Mouse (Mus musculus): ENCODE measurements around the gene Trim39. TPM values are rescaled to one million over a fixed set of nuclear protein-coding genes. Genes with fewer than 3 reads are reported as not detected.
A peak's percentile ranks its signal among the peaks of the same experiment; 100 is the strongest.
"Not testable (repeated sequence)": the region's sequence is repeated elsewhere in the genome, so short reads cannot be mapped to it uniquely, and the experiment has no call there.

The Trim39 gene
- polyA plus RNA-seq (2015; fragmentation: Nextera tagmentation; extraction: Ambion mirVana) = 29.0 and 31.2 TPM in 2 replicates

- ATAC-seq (replicated peaks) = peak; percentile 90
- H3K4me1 ChIP-seq = peaks cover 32% of the 10 kb centered on the region
- peaks cover 10% of the 10 kb centered on the region for H3K36me3 ChIP-seq (replicated peaks)
- peak within 1 kb of the TSS; percentile 88 for H3K4me2 ChIP-seq
- 2% methylated on average over 42 of the region's 43 CpGs for WGBS
- no peaks in the 10 kb centered on the region for H3K27me3 ChIP-seq (replicated peaks)
- peak within 1 kb of the TSS; percentile 91 for H3K4me3 ChIP-seq
- no peaks in the 10 kb centered on the region for H3K9me3 ChIP-seq
- peak within 1 kb of the TSS; percentile 95 for H3K9ac ChIP-seq
- peak within 1 kb of the TSS; percentile 99 for H3K27ac ChIP-seq
Observed at GRCm38 (mm10) chr17:36271586-36272256, at the start of gene Trim39. TSS of gene Trim39 (minus strand) at chr17:36272247.

DNA sequence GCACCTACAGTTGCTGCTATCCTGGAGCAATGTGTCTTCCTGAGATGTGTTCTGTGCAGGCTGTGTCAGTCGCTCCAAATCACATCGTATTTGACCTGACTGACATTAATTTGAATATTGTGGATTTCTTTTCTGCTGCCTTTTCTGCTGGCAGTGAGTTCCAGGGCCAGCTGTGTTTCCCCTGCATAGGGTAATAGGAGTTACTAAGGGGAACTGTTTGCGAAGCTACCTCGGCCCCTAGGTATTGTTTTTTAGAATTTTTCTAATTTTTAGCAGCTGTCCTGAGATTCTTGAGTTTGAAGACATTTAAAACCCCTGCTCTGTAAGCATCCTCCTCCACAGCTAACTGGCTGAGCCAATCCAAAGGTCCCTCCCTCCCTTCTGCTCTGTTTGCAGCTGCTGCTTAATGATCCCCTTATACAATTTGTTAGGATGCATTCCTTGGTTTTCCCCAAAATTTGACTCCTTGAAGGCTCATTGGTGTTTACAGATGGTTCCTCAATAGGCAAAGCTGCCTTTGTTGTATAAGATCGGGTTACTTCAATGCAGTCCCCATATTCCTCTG lies 43.7 kb upstream of the Trim39 start:
- Histone ChIP-seq H3K9me3 (no peaks in the 10 kb centered on the region), H3K4me2 (peak overlapping the region; percentile 72), H3K27ac (peak overlapping the region; percentile 97), H3K4me3 (peak overlapping the region; percentile 67), H3K27me3 (replicated peaks) (no peaks in the 10 kb centered on the region), H3K9ac (peak overlapping the region; percentile 75), H3K36me3 (replicated peaks) (no peaks in the 10 kb centered on the region), H3K4me1 (peaks cover 6% of the 10 kb centered on the region)
- ATAC-seq (replicated peaks) = peak; percentile 53
- 25% methylated on average over 5 of the region's 5 CpGs for WGBS

GRCm38 (mm10) chr17:36315041-36315688 lies 43.1 kb upstream of the Trim39 start:
- Histone ChIP-seq H3K4me1 (peaks cover 6% of the 10 kb centered on the region), H3K36me3 (replicated peaks) (no peaks in the 10 kb centered on the region), H3K9me3 (no peaks in the 10 kb centered on the region), H3K27ac (peak overlapping the region; percentile 97), H3K4me3 (peak overlapping the region; percentile 67), H3K4me2 (peak overlapping the region; percentile 72), H3K9ac (peak overlapping the region; percentile 75), H3K27me3 (replicated peaks) (no peaks in the 10 kb centered on the region)
- WGBS = 0% methylated on average over 19 of the region's 19 CpGs
- ATAC-seq (replicated peaks) = peak; percentile 95

- Histone ChIP-seq H3K27ac (peak overlapping the region; percentile 97), H3K27me3 (replicated peaks) (no peaks in the 10 kb centered on the region), H3K9ac (peak overlapping the region; percentile 75), H3K9me3 (no peaks in the 10 kb centered on the region), H3K4me1 (peaks cover 6% of the 10 kb centered on the region), H3K4me2 (peak overlapping the region; percentile 72), H3K36me3 (replicated peaks) (no peaks in the 10 kb centered on the region), H3K4me3 (peak overlapping the region; percentile 67)
- 1% methylated on average over 9 of the region's 9 CpGs for WGBS
- ATAC-seq (replicated peaks) = peak; percentile 77
Observed at GRCm38 (mm10) chr17:36314511-36314910, 42.5 kb upstream of the Trim39 start.

- ATAC-seq (replicated peaks) = peak; percentile 66; the same call in 1 of the 2 replicates
- no peaks in the 10 kb centered on the region for H3K4me1 ChIP-seq
- H3K9me3 ChIP-seq = no peaks in the 10 kb centered on the region
- no peaks in the 10 kb centered on the region for H3K27me3 ChIP-seq (replicated peaks)
- peak overlapping the region; percentile 29; the same call in 1 of the 2 replicates for H3K4me2 ChIP-seq
- no peak overlapping the region for H3K9ac ChIP-seq
- no peak overlapping the region for H3K27ac ChIP-seq
- no peak overlapping the region for H3K4me3 ChIP-seq
- WGBS = 44% methylated on average over 1 of the region's 1 CpGs
- H3K36me3 ChIP-seq (replicated peaks) = no peaks in the 10 kb centered on the region
Observed at GRCm38 (mm10) chr17:36309293-36309692, 37.2 kb upstream of the Trim39 start.

DNA sequence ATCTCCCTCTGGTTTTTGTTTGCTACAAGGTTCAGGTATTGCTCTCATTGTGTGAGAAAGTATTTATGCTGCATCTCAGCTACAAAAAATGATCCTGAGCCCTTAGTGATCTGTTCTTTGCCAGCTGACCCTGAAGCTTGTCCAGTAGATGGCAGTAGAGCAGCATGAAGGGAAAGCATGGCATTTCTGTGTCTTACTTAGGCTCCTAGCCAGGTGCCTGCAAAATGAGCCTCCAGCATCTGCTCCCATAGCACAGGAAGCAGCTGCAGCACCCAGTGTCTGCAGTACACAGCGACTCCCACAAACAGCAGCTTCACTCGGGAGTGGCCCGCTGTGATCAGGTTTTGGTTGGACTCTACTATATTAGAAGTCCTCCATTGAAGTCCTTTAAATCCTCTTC lies 36.8 kb upstream of the Trim39 start:
- 7% methylated on average over 3 of the region's 3 CpGs for WGBS
- H3K4me3 ChIP-seq; H3K9me3 ChIP-seq; H3K27me3 ChIP-seq (replicated peaks); H3K4me1 ChIP-seq; H3K27ac ChIP-seq; H3K36me3 ChIP-seq (replicated peaks): not testable (repeated sequence)
- ATAC-seq (replicated peaks) = peak; percentile 84
- Histone ChIP-seq H3K9ac (0 out of 2 replicates have a peak overlapping the region, but pooled peaks have one; percentile 14), H3K4me2 (peak overlapping the region; percentile 29; the same call in 1 of the 2 replicates)

DNA sequence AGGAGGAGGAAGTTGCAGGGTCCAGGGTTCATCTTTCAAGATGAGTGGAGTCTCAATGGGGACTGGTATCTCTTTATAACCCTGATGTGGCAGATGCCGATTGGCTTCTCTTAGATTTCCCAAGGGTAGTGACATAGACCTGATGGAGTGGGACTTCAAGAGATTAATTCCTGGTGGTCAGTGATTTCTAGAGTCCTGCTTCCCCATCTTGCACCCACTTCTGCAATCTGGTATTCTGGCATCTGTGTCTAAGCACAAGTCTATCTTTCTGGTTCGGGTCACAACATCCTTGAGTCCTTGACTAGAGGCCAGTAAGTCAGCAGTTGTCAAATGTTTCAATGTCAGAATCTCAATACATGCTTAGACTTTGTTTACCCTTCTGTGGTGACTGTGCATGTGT lies 14.3 kb upstream of the Trim39 start, which contains the start of gene H2-M10.2:
TSS of gene H2-M10.2 (minus strand) at position 101 of the 400 bp plus-strand sequence.
- H3K4me3 ChIP-seq = no peak within 1 kb of the TSS
- H3K9ac ChIP-seq = no peak within 1 kb of the TSS
- no peak for ATAC-seq (replicated peaks)
- no peaks in the 10 kb centered on the region for H3K27me3 ChIP-seq (replicated peaks)
- H3K36me3 ChIP-seq (replicated peaks) = peaks cover 6% of the 10 kb centered on the region; the same call in 1 of the 2 replicates
- no peaks in the 10 kb centered on the region for H3K4me1 ChIP-seq
- no peaks in the 10 kb centered on the region for H3K9me3 ChIP-seq
- 97% methylated on average over 2 of the region's 2 CpGs for WGBS
- H3K27ac ChIP-seq = no peak within 1 kb of the TSS
- H3K4me2 ChIP-seq = no peak within 1 kb of the TSS

GRCm38 (mm10) chr17:36281521-36282245 lies 9.6 kb upstream of the Trim39 start:
- no peak overlapping the region for H3K27ac ChIP-seq
- 92% methylated on average over 4 of the region's 4 CpGs for WGBS
- no peak overlapping the region for H3K4me2 ChIP-seq
- H3K36me3 ChIP-seq (replicated peaks) = peaks cover 13% of the 10 kb centered on the region; the same call in 1 of the 2 replicates
- H3K9ac ChIP-seq = no peak overlapping the region
- no peak for ATAC-seq (replicated peaks)
- no peak overlapping the region for H3K4me3 ChIP-seq
- H3K27me3 ChIP-seq (replicated peaks) = no peaks in the 10 kb centered on the region
- no peaks in the 10 kb centered on the region for H3K9me3 ChIP-seq
- H3K4me1 ChIP-seq = no peaks in the 10 kb centered on the region

- no peak overlapping the region for H3K9ac ChIP-seq
- peaks cover 30% of the 10 kb centered on the region for H3K4me1 ChIP-seq
- no peak overlapping the region for H3K4me3 ChIP-seq
- H3K9me3 ChIP-seq = no peaks in the 10 kb centered on the region
- no peak overlapping the region for H3K4me2 ChIP-seq
- WGBS = 93% methylated on average over 4 of the region's 4 CpGs
- H3K36me3 ChIP-seq (replicated peaks) = no peaks in the 10 kb centered on the region
- H3K27me3 ChIP-seq (replicated peaks) = no peaks in the 10 kb centered on the region
- no peak for ATAC-seq (replicated peaks)
- no peak overlapping the region for H3K27ac ChIP-seq
Observed at GRCm38 (mm10) chr17:36274776-36275175, 2.7 kb upstream of the Trim39 start.

GRCm38 (mm10) chr17:36273796-36274195 lies 1.7 kb upstream of the Trim39 start:
- 94% methylated on average over 4 of the region's 4 CpGs for WGBS
- no peak for ATAC-seq (replicated peaks)

DNA sequence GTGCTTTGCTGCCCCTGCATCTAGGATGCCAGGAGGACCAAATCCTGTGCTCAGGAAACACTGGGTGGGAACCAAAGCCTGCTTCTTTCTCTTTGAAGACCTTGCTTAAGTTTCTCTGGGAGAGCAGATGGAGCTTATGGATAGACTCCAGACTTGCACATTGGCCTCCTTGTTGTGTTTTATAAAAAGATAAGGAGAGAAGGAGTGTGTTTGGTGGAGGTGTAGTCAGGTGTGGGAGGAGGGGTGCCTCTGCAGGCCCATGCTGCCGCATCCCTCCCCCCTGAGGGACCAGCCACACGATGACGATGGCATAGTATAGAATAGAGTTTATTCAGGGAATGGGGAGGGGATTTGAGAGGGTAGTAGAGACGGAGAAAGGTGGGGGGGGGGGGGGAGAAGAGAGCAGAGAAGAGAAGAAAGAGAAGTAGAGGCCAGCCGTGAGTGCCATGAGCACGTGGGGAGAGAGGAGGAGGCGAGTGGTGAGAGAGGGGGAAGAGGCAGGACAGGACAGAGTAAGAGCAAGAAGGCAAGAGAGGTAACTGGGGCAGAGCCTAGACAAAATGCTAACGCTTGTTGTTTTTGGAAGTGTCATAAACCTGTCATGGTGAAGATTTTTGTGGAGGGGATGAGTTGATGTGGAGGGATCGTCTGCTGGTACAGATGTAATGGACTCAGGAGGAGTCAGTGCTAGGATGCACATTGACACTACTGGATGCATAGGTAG lies 758 bp upstream of the Trim39 start:
- Histone ChIP-seq H3K4me1 (peaks cover 32% of the 10 kb centered on the region), H3K27me3 (replicated peaks) (no peaks in the 10 kb centered on the region), H3K36me3 (replicated peaks) (peaks cover under 1% of the 10 kb centered on the region; the same call in 1 of the 2 replicates), H3K27ac (no peak overlapping the region), H3K4me2 (peak overlapping the region; percentile 88), H3K4me3 (peak overlapping the region; percentile 91), H3K9me3 (no peaks in the 10 kb centered on the region), H3K9ac (no peak overlapping the region)
- 90% methylated on average over 9 of the region's 9 CpGs for WGBS
- no peak for ATAC-seq (replicated peaks)

More at GRCm38 (mm10) chr17:36273796-36274195, 1.7 kb upstream of the Trim39 start:
- Histone ChIP-seq H3K4me2 (peak overlapping the region; percentile 88; the same call in 1 of the 2 replicates), H3K27me3 (replicated peaks) (no peaks in the 10 kb centered on the region), H3K36me3 (replicated peaks) (no peaks in the 10 kb centered on the region), H3K9ac (no peak overlapping the region), H3K4me3 (no peak overlapping the region), H3K4me1 (peaks cover 32% of the 10 kb centered on the region), H3K27ac (no peak overlapping the region), H3K9me3 (no peaks in the 10 kb centered on the region)

Data from midbrain, embryonic 15.5 days (tissue).